Mouse (Mus musculus): ENCODE data around the gene Gm10065. TPM values are rescaled to one million over a fixed set of nuclear protein-coding genes. Genes with fewer than 3 reads are reported as not detected.

Gene Gm10065
- polyA plus RNA-seq, 1 experiment from 2014 or later, result not detected

- peak; percentile 90 for ATAC-seq
Measured at GRCm38 (mm10) chr13:21456347-21456746, 22.9 kb downstream of the Gm10065 start.

GRCm38 (mm10) chr13:21454133-21454532, 25.1 kb downstream of the Gm10065 start:
- Histone ChIP-seq H3K27ac (ENCODE audit: low read length) (no peak overlapping the region), H3K27me3 (replicated peaks; ENCODE audit: insufficient read depth, low read length) (no peaks in the 10 kb centered on the region), H3K4me2 (replicated peaks; ENCODE audit: low read depth, low read length) (no peak overlapping the region; the same call in 1 of the 2 replicates), H3K4me1 (ENCODE audit: insufficient read depth, low read depth, low read length) (no peaks in the 10 kb centered on the region; the same call in 1 of the 2 replicates), H3K9me3 (ENCODE audit: low read length) (no peaks in the 10 kb centered on the region), H3K36me3 (ENCODE audit: insufficient read depth, low read length) (no peaks in the 10 kb centered on the region), H3K4me3 (ENCODE audit: low read depth, low read length) (no peak overlapping the region), H3K9ac (replicated peaks; ENCODE audit: low read depth) (no peak overlapping the region)
- WGBS, result 52% methylated on average over 3 of the region's 3 CpGs
- no peak for DNase-seq (ENCODE audit: low spot score)
- no peak for TF ChIP-seq CTCF (IDR thresholded peaks at IDR 0.05)
- no peak for TF ChIP-seq EP300 (IDR thresholded peaks at IDR 0.05)
- no peak for ATAC-seq

More at GRCm38 (mm10) chr13:21456347-21456746, 22.9 kb downstream of the Gm10065 start:
- Histone ChIP-seq H3K9ac (replicated peaks; ENCODE audit: low read depth) (no peak overlapping the region), H3K27ac (ENCODE audit: low read length) (no peak overlapping the region), H3K4me3 (ENCODE audit: low read depth, low read length) (no peak overlapping the region), H3K4me2 (replicated peaks; ENCODE audit: low read depth, low read length) (no peak overlapping the region), H3K4me1 (ENCODE audit: insufficient read depth, low read depth, low read length) (no peaks in the 10 kb centered on the region; the same call in 1 of the 2 replicates), H3K27me3 (replicated peaks; ENCODE audit: insufficient read depth, low read length) (no peaks in the 10 kb centered on the region), H3K9me3 (ENCODE audit: low read length) (no peaks in the 10 kb centered on the region), H3K36me3 (ENCODE audit: insufficient read depth, low read length) (no peaks in the 10 kb centered on the region)
- DNase-seq (ENCODE audit: low spot score), result peak; percentile 82
- 11% methylated on average over 4 of the region's 4 CpGs for WGBS
- TF ChIP-seq CTCF (IDR thresholded peaks at IDR 0.05) (no peak), EP300 (IDR thresholded peaks at IDR 0.05) (peak; percentile 88)

- ATAC-seq (peak; percentile 90), DNase-seq (ENCODE audit: low spot score) (peak; percentile 91)
- no peaks in the 10 kb centered on the region for H3K27me3 ChIP-seq (replicated peaks; ENCODE audit: insufficient read depth, low read length)
- H3K27ac ChIP-seq (ENCODE audit: low read length), result peak within 1 kb of the TSS; percentile 86
- peak within 1 kb of the TSS; percentile 76 for H3K9ac ChIP-seq (replicated peaks; ENCODE audit: low read depth)
- H3K4me2 ChIP-seq (replicated peaks; ENCODE audit: low read depth, low read length), result peak within 1 kb of the TSS; percentile 66
- peak within 1 kb of the TSS; percentile 85 for H3K4me3 ChIP-seq (ENCODE audit: low read depth, low read length)
- TF ChIP-seq EP300 (IDR thresholded peaks at IDR 0.05), result peak; percentile 43; the same call in 1 of the 2 replicates
- no peak for TF ChIP-seq CTCF (IDR thresholded peaks at IDR 0.05)
- H3K9me3 ChIP-seq (ENCODE audit: low read length), result no peaks in the 10 kb centered on the region
- under 1% methylated on average over 23 of the region's 23 CpGs for WGBS
- no peaks in the 10 kb centered on the region for H3K36me3 ChIP-seq (ENCODE audit: insufficient read depth, low read length)
- no peaks in the 10 kb centered on the region; the same call in 1 of the 2 replicates for H3K4me1 ChIP-seq (ENCODE audit: insufficient read depth, low read depth, low read length)
Measured at GRCm38 (mm10) chr13:21453449-21453848, 25.8 kb downstream of the Gm10065 start, which contains the start of gene Zscan26. Gene Zscan26 (minus strand): TSS chr13:21453730.

GRCm38 (mm10) chr13:21453042-21453441, 26.2 kb downstream of the Gm10065 start:
- TF ChIP-seq EP300 (IDR thresholded peaks at IDR 0.05), result no peak
- TF ChIP-seq CTCF (IDR thresholded peaks at IDR 0.05), result no peak
- peak overlapping the region; percentile 85 for H3K4me3 ChIP-seq (ENCODE audit: low read depth, low read length)
- H3K36me3 ChIP-seq (ENCODE audit: insufficient read depth, low read length), result no peaks in the 10 kb centered on the region
- no peaks in the 10 kb centered on the region; the same call in 1 of the 2 replicates for H3K4me1 ChIP-seq (ENCODE audit: insufficient read depth, low read depth, low read length)
- DNase-seq (ENCODE audit: low spot score) (no peak), ATAC-seq (no peak)
- 4% methylated on average over 13 of the region's 13 CpGs for WGBS
- peak overlapping the region; percentile 86 for H3K27ac ChIP-seq (ENCODE audit: low read length)
- H3K4me2 ChIP-seq (replicated peaks; ENCODE audit: low read depth, low read length), result peak overlapping the region; percentile 66
- H3K27me3 ChIP-seq (replicated peaks; ENCODE audit: insufficient read depth, low read length), result no peaks in the 10 kb centered on the region
- H3K9me3 ChIP-seq (ENCODE audit: low read length), result no peaks in the 10 kb centered on the region
- H3K9ac ChIP-seq (replicated peaks; ENCODE audit: low read depth), result peak overlapping the region; percentile 76

GRCm38 (mm10) chr13:21447856-21448614, 31.2 kb downstream of the Gm10065 start:
- Histone ChIP-seq H3K27me3 (replicated peaks; ENCODE audit: insufficient read depth, low read length) (no peaks in the 10 kb centered on the region), H3K9ac (replicated peaks; ENCODE audit: low read depth) (no peak overlapping the region), H3K9me3 (ENCODE audit: low read length) (no peaks in the 10 kb centered on the region), H3K4me1 (ENCODE audit: insufficient read depth, low read depth, low read length) (no peaks in the 10 kb centered on the region; the same call in 1 of the 2 replicates), H3K4me3 (ENCODE audit: low read depth, low read length) (no peak overlapping the region), H3K4me2 (replicated peaks; ENCODE audit: low read depth, low read length) (no peak overlapping the region), H3K36me3 (ENCODE audit: insufficient read depth, low read length) (peaks cover 31% of the 10 kb centered on the region), H3K27ac (ENCODE audit: low read length) (peak overlapping the region; percentile 26; the same call in 1 of the 2 replicates)
- ATAC-seq, result peak; percentile 83
- 55% methylated on average over 16 of the region's 16 CpGs for WGBS
- DNase-seq (ENCODE audit: low spot score), result peak; percentile 62
- TF ChIP-seq CTCF (IDR thresholded peaks at IDR 0.05) (no peak), EP300 (IDR thresholded peaks at IDR 0.05) (no peak)

GRCm38 (mm10) chr13:21446796-21447195, 32.4 kb downstream of the Gm10065 start:
- ATAC-seq (no peak), DNase-seq (ENCODE audit: low spot score) (no peak)
- H3K4me3 ChIP-seq (ENCODE audit: low read depth, low read length), result no peak overlapping the region
- no peak overlapping the region for H3K4me2 ChIP-seq (replicated peaks; ENCODE audit: low read depth, low read length)
- no peaks in the 10 kb centered on the region for H3K4me1 ChIP-seq (ENCODE audit: insufficient read depth, low read depth, low read length)
- 86% methylated on average over 9 of the region's 9 CpGs for WGBS
- TF ChIP-seq CTCF (IDR thresholded peaks at IDR 0.05) (no peak), EP300 (IDR thresholded peaks at IDR 0.05) (no peak)
- H3K9ac ChIP-seq (replicated peaks; ENCODE audit: low read depth), result no peak overlapping the region
- H3K27ac ChIP-seq (ENCODE audit: low read length), result no peak overlapping the region
- no peaks in the 10 kb centered on the region for H3K27me3 ChIP-seq (replicated peaks; ENCODE audit: insufficient read depth, low read length)
- no peaks in the 10 kb centered on the region for H3K9me3 ChIP-seq (ENCODE audit: low read length)
- H3K36me3 ChIP-seq (ENCODE audit: insufficient read depth, low read length), result peaks cover 31% of the 10 kb centered on the region

Data from lung, postnatal 0 days (tissue).